Mouse (Mus musculus): ENCODE measurements around the gene Gapdhs. TPM values are rescaled to one million over a fixed set of nuclear protein-coding genes. Genes with fewer than 3 reads are reported as not detected.
"Not testable (repeated sequence)": the region's sequence is repeated elsewhere in the genome, so short reads cannot be mapped to it uniquely, and the experiment has no call there.

The Gapdhs gene
- polyA plus RNA-seq, 1 experiment from 2014 or later = 0.30 TPM

- no peaks in the 10 kb centered on the region for H3K27me3 ChIP-seq (ENCODE audit: control insufficient read depth, insufficient read depth, low read length)
- H3K4me1 ChIP-seq (replicated peaks; ENCODE audit: control insufficient read depth, insufficient read depth) = no peaks in the 10 kb centered on the region
- ATAC-seq (ENCODE audit: low FRiP score, low TSS enrichment) = peak; percentile 19; the same call in 1 of the 2 replicates
- no peak for TF ChIP-seq EP300 (optimal IDR thresholded peaks at IDR 0.05)
- no peak for TF ChIP-seq CTCF (IDR thresholded peaks at IDR 0.05; ENCODE audit: low read depth)
- no peak within 1 kb of the TSS for H3K4me3 ChIP-seq (ENCODE audit: low read depth, low read length)
- DNase-seq (ENCODE audit: low spot score) = no peak
- H3K9ac ChIP-seq (ENCODE audit: low read length) = no peak within 1 kb of the TSS
- 37% methylated on average over 5 of the region's 5 CpGs for WGBS
- no peaks in the 10 kb centered on the region for H3K9me3 ChIP-seq (ENCODE audit: control insufficient read depth, low read length)
- no peaks in the 10 kb centered on the region for H3K36me3 ChIP-seq (ENCODE audit: control insufficient read depth, insufficient read depth, low read length)
- H3K27ac ChIP-seq (replicated peaks) = peak within 1 kb of the TSS; percentile 83
- no peak within 1 kb of the TSS; the same call in 1 of the 2 replicates for H3K4me2 ChIP-seq (replicated peaks; ENCODE audit: low read depth)
Observed at GRCm38 (mm10) chr7:30751086-30751669, 7.7 kb upstream of the Gapdhs start, which contains the start of gene Sbsn. TSS of gene Sbsn (plus strand) at chr7:30751471.

GRCm38 (mm10) chr7:30749824-30750606 is 6.5 kb upstream of the Gapdhs start:
- H3K36me3 ChIP-seq (ENCODE audit: control insufficient read depth, insufficient read depth, low read length) = no peaks in the 10 kb centered on the region
- H3K9ac ChIP-seq (ENCODE audit: low read length) = no peak overlapping the region
- peak; percentile 70 for ATAC-seq (ENCODE audit: low FRiP score, low TSS enrichment)
- peak; percentile 70 for DNase-seq (ENCODE audit: low spot score)
- WGBS = 58% methylated on average over 13 of the region's 13 CpGs
- no peak for TF ChIP-seq EP300 (optimal IDR thresholded peaks at IDR 0.05)
- TF ChIP-seq CTCF (IDR thresholded peaks at IDR 0.05; ENCODE audit: low read depth) = no peak
- H3K27ac ChIP-seq (replicated peaks) = peak overlapping the region; percentile 83
- H3K9me3 ChIP-seq (ENCODE audit: control insufficient read depth, low read length) = no peaks in the 10 kb centered on the region
- no peaks in the 10 kb centered on the region for H3K4me1 ChIP-seq (replicated peaks; ENCODE audit: control insufficient read depth, insufficient read depth)
- no peaks in the 10 kb centered on the region for H3K27me3 ChIP-seq (ENCODE audit: control insufficient read depth, insufficient read depth, low read length)
- no peak overlapping the region for H3K4me2 ChIP-seq (replicated peaks; ENCODE audit: low read depth)
- no peak overlapping the region for H3K4me3 ChIP-seq (ENCODE audit: low read depth, low read length)

- H3K27me3 ChIP-seq (ENCODE audit: control insufficient read depth, insufficient read depth, low read length) = no peaks in the 10 kb centered on the region
- peak; percentile 36 for DNase-seq (ENCODE audit: low spot score)
- 70% methylated on average over 7 of the region's 7 CpGs for WGBS
- ATAC-seq (ENCODE audit: low FRiP score, low TSS enrichment) = no peak
- H3K4me2 ChIP-seq (replicated peaks; ENCODE audit: low read depth) = no peak overlapping the region
- no peaks in the 10 kb centered on the region for H3K36me3 ChIP-seq (ENCODE audit: control insufficient read depth, insufficient read depth, low read length)
- 0 out of 2 replicates have a peak overlapping the region, but pooled peaks have one; percentile 14 for H3K27ac ChIP-seq (replicated peaks)
- no peak overlapping the region for H3K4me3 ChIP-seq (ENCODE audit: low read depth, low read length)
- TF ChIP-seq EP300 (optimal IDR thresholded peaks at IDR 0.05) = no peak
- TF ChIP-seq CTCF (IDR thresholded peaks at IDR 0.05; ENCODE audit: low read depth) = peak; percentile 35
- H3K4me1 ChIP-seq (replicated peaks; ENCODE audit: control insufficient read depth, insufficient read depth) = 0 out of 2 replicates have a peak, but pooled peaks cover 2% of the 10 kb centered on the region
- H3K9me3 ChIP-seq (ENCODE audit: control insufficient read depth, low read length) = no peaks in the 10 kb centered on the region
- no peak overlapping the region for H3K9ac ChIP-seq (ENCODE audit: low read length)
Observed at GRCm38 (mm10) chr7:30747525-30748204, 4.2 kb upstream of the Gapdhs start.

GRCm38 (mm10) chr7:30744022-30744598 is 629 bp upstream of the Gapdhs start:
- Histone ChIP-seq H3K4me1 (replicated peaks; ENCODE audit: control insufficient read depth, insufficient read depth) (0 out of 2 replicates have a peak, but pooled peaks cover 2% of the 10 kb centered on the region), H3K9me3 (ENCODE audit: control insufficient read depth, low read length) (no peaks in the 10 kb centered on the region), H3K9ac (ENCODE audit: low read length) (no peak overlapping the region), H3K36me3 (ENCODE audit: control insufficient read depth, insufficient read depth, low read length) (no peaks in the 10 kb centered on the region), H3K27ac (replicated peaks) (no peak overlapping the region), H3K4me2 (replicated peaks; ENCODE audit: low read depth) (no peak overlapping the region), H3K4me3 (ENCODE audit: low read depth, low read length) (no peak overlapping the region), H3K27me3 (ENCODE audit: control insufficient read depth, insufficient read depth, low read length) (no peaks in the 10 kb centered on the region)
- DNase-seq (ENCODE audit: low spot score) (peak; percentile 41), ATAC-seq (ENCODE audit: low FRiP score, low TSS enrichment) (no peak)
- peak; percentile 14; the same call in 1 of the 2 replicates for TF ChIP-seq CTCF (IDR thresholded peaks at IDR 0.05; ENCODE audit: low read depth)
- no peak for TF ChIP-seq EP300 (optimal IDR thresholded peaks at IDR 0.05)
- WGBS = 29% methylated on average over 4 of the region's 4 CpGs

- not testable (repeated sequence) for H3K27me3 ChIP-seq (ENCODE audit: control insufficient read depth, insufficient read depth, low read length); H3K4me1 ChIP-seq (replicated peaks; ENCODE audit: control insufficient read depth, insufficient read depth); DNase-seq (ENCODE audit: low spot score); H3K36me3 ChIP-seq (ENCODE audit: control insufficient read depth, insufficient read depth, low read length); H3K27ac ChIP-seq (replicated peaks); H3K9ac ChIP-seq (ENCODE audit: low read length); H3K4me2 ChIP-seq (replicated peaks; ENCODE audit: low read depth); ATAC-seq (ENCODE audit: low FRiP score, low TSS enrichment); H3K9me3 ChIP-seq (ENCODE audit: control insufficient read depth, low read length); H3K4me3 ChIP-seq (ENCODE audit: low read depth, low read length)
- 81% methylated on average over 2 of the region's 2 CpGs for WGBS
Observed at GRCm38 (mm10) chr7:30742570-30742969, 911 bp downstream of the Gapdhs start.

All from stomach, postnatal 0 days (tissue).